Mouse (Mus musculus) MEL (cell line): ENCODE measurements around the gene Ube2d3. TPM values are rescaled to one million over a fixed set of nuclear protein-coding genes. Genes with fewer than 3 reads are reported as not detected.

Experiments
- DNase-seq: peaks from one replicate; pipeline ENCODE4 v3.0.0; 2011; ENCODE audit warnings: low read depth, low spot score
- H3K27ac ChIP-seq: 2 replicates; pipeline ENCODE4 v1.5.1; 2012; ENCODE audit warnings: low read depth, mild to moderate bottlenecking, control low read depth, low read length, moderate library complexity; ENCODE audit not compliant: control insufficient read depth
- H3K27me3 ChIP-seq, 2 experiments: fragments of 150-350 bp in 1 of 2; sonication (generic) in 1 of 2; 2 replicates each; pipeline ENCODE4 v1.6.1; 2012; ENCODE audit warnings: low read length in 2 of 2, mild to moderate bottlenecking in 2 of 2, improper control_type of control experiment in 1 of 2, moderate library complexity in 1 of 2; ENCODE audit not compliant: insufficient read depth in 2 of 2, control insufficient read depth in 1 of 2
- H3K36me3 ChIP-seq, 2 experiments: 2 replicates each; pipeline ENCODE4 v1.6.1; 2012 to 2014; ENCODE audit warnings: low read length in 2 of 2, improper control_type of control experiment in 1 of 2, inconsistent platforms in 1 of 2, mild to moderate bottlenecking in 1 of 2; ENCODE audit not compliant: insufficient read depth in 2 of 2, control insufficient read depth in 1 of 2
- H3K4me1 ChIP-seq, 2 experiments: fragments of 150-350 bp in 1 of 2; sonication (generic) in 1 of 2; 2 replicates each; pipeline ENCODE4 v1.6.1; 2012; ENCODE audit warnings: low read length in 2 of 2, improper control_type of control experiment in 1 of 2, mild to moderate bottlenecking in 1 of 2; ENCODE audit not compliant: insufficient read depth in 2 of 2, control insufficient read depth in 1 of 2
- H3K4me3 ChIP-seq, 2 experiments: fragments of 150-350 bp in 1 of 2; sonication (generic) in 1 of 2; 2 replicates each; pipeline ENCODE4 v1.5.1; 2012; ENCODE audit warnings: low read depth in 2 of 2, low read length in 2 of 2, mild to moderate bottlenecking in 2 of 2, moderate library complexity in 2 of 2, control low read depth in 1 of 2, improper control_type of control experiment in 1 of 2; ENCODE audit not compliant: control insufficient read depth in 1 of 2, insufficient read depth in 1 of 2
- H3K79me2 ChIP-seq: 2 replicates; pipeline ENCODE4 v1.6.1; 2012; ENCODE audit warnings: mild to moderate bottlenecking, low read length, moderate library complexity; ENCODE audit not compliant: control insufficient read depth, poor library complexity, insufficient read depth
- H3K9ac ChIP-seq: 2 replicates; pipeline ENCODE4 v1.6.1; 2012; ENCODE audit warnings: low read depth, mild to moderate bottlenecking, control low read depth, low read length, moderate library complexity; ENCODE audit not compliant: control insufficient read depth, poor library complexity, severe bottlenecking
- H3K9me3 ChIP-seq: fragments of 150-350 bp; sonication (generic); replicated peaks from 2 replicates; pipeline ENCODE4 v1.6.1; 2012; ENCODE audit warnings: mild to moderate bottlenecking, low read length, improper control_type of control experiment, moderate library complexity; ENCODE audit not compliant: insufficient read depth
- CHD2 ChIP-seq: IDR thresholded peaks from 2 replicates; pipeline ENCODE4 v1.6.1; 2011; ENCODE audit warnings: low read length, improper control_type of control experiment
- E2F4 ChIP-seq: IDR thresholded peaks from 2 replicates; pipeline ENCODE4 v1.6.1; 2011; ENCODE audit warnings: low read depth, low read length, improper control_type of control experiment, borderline replicate concordance
- EP300 ChIP-seq, 2 experiments: IDR thresholded peaks; 2 replicates each; pipeline ENCODE4 v1.6.1; 2011; ENCODE audit warnings: improper control_type of control experiment in 2 of 2, low read length in 2 of 2, low read depth in 1 of 2, mild to moderate bottlenecking in 1 of 2
- ETS1 ChIP-seq: IDR thresholded peaks from 2 replicates; pipeline ENCODE4 v1.6.1; 2012; ENCODE audit warnings: low read depth, mild to moderate bottlenecking, inconsistent platforms, low read length, improper control_type of control experiment, moderate library complexity
- GABPA ChIP-seq: IDR thresholded peaks from 2 replicates; pipeline ENCODE4 v1.6.1; 2012; ENCODE audit warnings: low read depth, mild to moderate bottlenecking, inconsistent platforms, low read length, improper control_type of control experiment, moderate library complexity
- HCFC1 ChIP-seq: IDR thresholded peaks from 2 replicates; pipeline ENCODE4 v1.6.1; 2012; ENCODE audit warnings: low read depth, mild to moderate bottlenecking, inconsistent platforms, low read length, improper control_type of control experiment, moderate library complexity
- JUND ChIP-seq: IDR thresholded peaks from 2 replicates; pipeline ENCODE4 v1.6.1; 2011; ENCODE audit warnings: low read depth, mild to moderate bottlenecking, improper control_type of control experiment, low read length
- MAFK ChIP-seq: IDR thresholded peaks from 2 replicates; pipeline ENCODE4 v1.6.1; 2011; ENCODE audit warnings: low read depth, mild to moderate bottlenecking, low read length, improper control_type of control experiment, borderline replicate concordance
- MAX ChIP-seq: IDR thresholded peaks from 2 replicates; pipeline ENCODE4 v1.6.1; 2011; ENCODE audit warnings: low read length, improper control_type of control experiment
- MXI1 ChIP-seq: IDR thresholded peaks from 2 replicates; pipeline ENCODE4 v1.6.1; 2011; ENCODE audit warnings: mild to moderate bottlenecking, low read depth, low read length, improper control_type of control experiment
- NRF1 ChIP-seq: IDR thresholded peaks from 2 replicates; pipeline ENCODE4 v1.6.1; 2014; ENCODE audit warnings: low read depth, mild to moderate bottlenecking, inconsistent platforms, low read length, improper control_type of control experiment, moderate library complexity; ENCODE audit not compliant: poor library complexity, insufficient read depth, severe bottlenecking
- POLR2AphosphoS2 ChIP-seq: IDR thresholded peaks from 2 replicates; pipeline ENCODE4 v1.6.1; 2011; ENCODE audit warnings: low read length, improper control_type of control experiment
- RAD21 ChIP-seq: IDR thresholded peaks from 2 replicates; pipeline ENCODE4 v1.6.1; 2011; ENCODE audit warnings: mild to moderate bottlenecking, low read depth, low read length, improper control_type of control experiment
- TAL1 ChIP-seq: IDR thresholded peaks from 2 replicates; pipeline ENCODE4 v1.6.1; 2012; ENCODE audit warnings: mild to moderate bottlenecking, inconsistent platforms, low read length, moderate library complexity, mixed read lengths
- TCF12 ChIP-seq: IDR thresholded peaks from 2 replicates; pipeline ENCODE4 v1.6.1; 2014; ENCODE audit warnings: low read depth, mild to moderate bottlenecking, inconsistent platforms, low read length, improper control_type of control experiment, moderate library complexity
- USF1 ChIP-seq: IDR thresholded peaks from 2 replicates; pipeline ENCODE4 v1.6.1; 2014; ENCODE audit warnings: low read depth, mild to moderate bottlenecking, inconsistent platforms, low read length, improper control_type of control experiment, moderate library complexity
- USF2 ChIP-seq, 2 experiments: IDR thresholded peaks; 2 replicates each; pipeline ENCODE4 v1.6.1; 2011 to 2012; ENCODE audit warnings: improper control_type of control experiment in 2 of 2, low read length in 2 of 2, borderline replicate concordance in 1 of 2, inconsistent platforms in 1 of 2, low read depth in 1 of 2, mild to moderate bottlenecking in 1 of 2; ENCODE audit not compliant: insufficient read depth in 1 of 2
- ZKSCAN1 ChIP-seq: IDR thresholded peaks from 2 replicates; pipeline ENCODE4 v1.6.1; 2012; ENCODE audit warnings: low read depth, mild to moderate bottlenecking, inconsistent platforms, low read length, improper control_type of control experiment, moderate library complexity
- ZMIZ1 ChIP-seq: IDR thresholded peaks from 2 replicates; pipeline ENCODE4 v1.6.1; 2012; ENCODE audit warnings: low read depth, mild to moderate bottlenecking, inconsistent platforms, low read length, improper control_type of control experiment, moderate library complexity
- polyA plus RNA-seq, 2 experiments: library from polyadenylated mRNA; stranded (reverse) in 1 of 2; unstranded in 1 of 2; fragments of >175 nt in 1 of 2; fragments of >200 nt in 1 of 2; gene quantifications; 2 replicates each; pipeline versions ENCODE4 v1.2.1 to v1.2.4; 2012; ENCODE audit warnings: low replicate concordance in 2 of 2, low read depth in 1 of 2; ENCODE audit not compliant: insufficient read length in 2 of 2, insufficient read depth in 1 of 2, missing spikeins in 1 of 2
- total RNA-seq: library from RNA; depleted of rRNA; stranded (reverse); fragments of 300-350 nt; gene quantifications from 2 replicates; pipeline ENCODE4 v1.2.3, GENCODE M21; 2012

The Ube2d3 gene
- total and polyA plus RNA-seq, 3 experiments: 40.9 to 432 (median 340) TPM

GRCm38 (mm10) chr3:135437758-135438495, at the start of gene Ube2d3 (continued):
- no peak for TF ChIP-seq GABPA
- peak; percentile 70 for TF ChIP-seq NRF1
- TF ChIP-seq TAL1: no peak

- Histone ChIP-seq H3K27ac (no peak overlapping the region), H3K9me3 (no peaks in the 10 kb centered on the region), H3K79me2 (no peaks in the 10 kb centered on the region), H3K27me3 (no peaks in the 10 kb centered on the region), H3K9ac (no peak overlapping the region), H3K36me3 (no peaks in the 10 kb centered on the region), H3K4me1 (no peaks in the 10 kb centered on the region), H3K4me3 (no peak overlapping the region)
- DNase-seq: no peak
- TF ChIP-seq RAD21 (no peak), HCFC1 (no peak)
Observed at GRCm38 (mm10) chr3:135393186-135393585, 44.8 kb upstream of the Ube2d3 start.

- Histone ChIP-seq H3K9ac (no peak overlapping the region), H3K9me3 (no peaks in the 10 kb centered on the region), H3K27me3 (no peaks in the 10 kb centered on the region), H3K27ac (no peak overlapping the region), H3K36me3 (no peaks in the 10 kb centered on the region), H3K4me3 (no peak overlapping the region)
- DNase-seq: no peak
- no peak for TF ChIP-seq E2F4
- TF ChIP-seq MXI1: no peak
- no peak for TF ChIP-seq CHD2
- no peak for TF ChIP-seq TCF12
- TF ChIP-seq USF2 (IDR thresholded peaks at IDR 0.05; ENCODE audit: borderline replicate concordance in 1 of 2, insufficient read depth in 1 of 2, low read depth in 1 of 2, low read length in 2 of 2): no peak
- TF ChIP-seq ETS1: no peak
- TF ChIP-seq ZMIZ1: no peak
- no peak for TF ChIP-seq ZKSCAN1
- no peak for TF ChIP-seq GABPA
- TF ChIP-seq RAD21: no peak
- no peak for TF ChIP-seq USF1
- TF ChIP-seq MAX: no peak
- no peak for TF ChIP-seq POLR2AphosphoS2
- no peak for TF ChIP-seq EP300 (IDR thresholded peaks at IDR 0.05; ENCODE audit: low read depth in 1 of 2, low read length in 2 of 2)
- no peak for TF ChIP-seq JUND
- no peak for TF ChIP-seq MAFK
- TF ChIP-seq, all 39 proteins: peak for 0
- no peaks in the 10 kb centered on the region for H3K79me2 ChIP-seq
- H3K4me1 ChIP-seq: no peaks in the 10 kb centered on the region
Observed at GRCm38 (mm10) chr3:135395085-135395484, 42.9 kb upstream of the Ube2d3 start.
